Mouse (Mus musculus): ENCODE results near the gene Tm4sf1. TPM values are rescaled to one million over a fixed set of nuclear protein-coding genes. Genes with fewer than 3 reads are reported as not detected.

The Tm4sf1 gene
- 14.9 and 24.5 TPM in 2 replicates for polyA plus RNA-seq (2015; fragmentation: Nextera tagmentation; extraction: Ambion mirVana)

DNA sequence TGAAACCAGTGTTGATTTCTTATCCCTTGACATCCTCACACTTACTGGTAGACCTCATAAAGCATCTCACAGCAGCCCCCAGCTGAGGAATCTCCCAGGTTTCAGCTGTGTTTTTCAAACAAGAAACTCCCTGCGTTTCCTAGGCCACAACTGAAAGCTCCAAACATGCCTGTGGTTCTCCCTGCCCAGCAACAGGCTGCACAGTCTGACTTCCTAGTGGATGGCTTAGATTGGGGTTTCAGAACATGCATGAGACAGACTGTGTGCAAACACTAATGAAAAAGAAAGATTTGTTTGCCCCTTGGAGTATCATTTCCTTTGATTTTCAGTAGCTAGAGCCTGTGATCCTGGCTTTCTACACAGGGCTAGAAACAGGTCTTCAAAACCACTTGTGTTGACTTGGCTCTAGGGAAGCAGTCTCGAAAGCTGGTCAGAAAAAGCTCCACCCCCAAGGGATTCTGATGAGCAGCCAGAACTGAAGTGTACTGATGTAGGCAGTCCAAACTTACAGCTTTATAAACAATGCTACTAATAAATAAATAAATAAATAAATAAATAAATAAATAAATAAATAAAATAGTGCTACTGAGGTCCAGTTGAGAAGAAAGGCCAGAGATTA, at the start of gene Tm4sf1:
Gene Tm4sf1, minus strand, starts transcription at position 68 of the 619 bp plus-strand sequence.
- ATAC-seq: no peak
- no peak within 1 kb of the TSS for H3K4me2 ChIP-seq (replicated peaks)
- WGBS: 75% methylated on average over 2 of the region's 2 CpGs
- H3K4me1 ChIP-seq (replicated peaks): no peaks in the 10 kb centered on the region
- H3K27me3 ChIP-seq: no peaks in the 10 kb centered on the region
- no peak within 1 kb of the TSS for H3K4me3 ChIP-seq (replicated peaks)
- H3K9ac ChIP-seq (replicated peaks): no peak within 1 kb of the TSS
- H3K9me3 ChIP-seq: no peaks in the 10 kb centered on the region
- H3K27ac ChIP-seq: no peak within 1 kb of the TSS
- H3K36me3 ChIP-seq: no peaks in the 10 kb centered on the region

DNA sequence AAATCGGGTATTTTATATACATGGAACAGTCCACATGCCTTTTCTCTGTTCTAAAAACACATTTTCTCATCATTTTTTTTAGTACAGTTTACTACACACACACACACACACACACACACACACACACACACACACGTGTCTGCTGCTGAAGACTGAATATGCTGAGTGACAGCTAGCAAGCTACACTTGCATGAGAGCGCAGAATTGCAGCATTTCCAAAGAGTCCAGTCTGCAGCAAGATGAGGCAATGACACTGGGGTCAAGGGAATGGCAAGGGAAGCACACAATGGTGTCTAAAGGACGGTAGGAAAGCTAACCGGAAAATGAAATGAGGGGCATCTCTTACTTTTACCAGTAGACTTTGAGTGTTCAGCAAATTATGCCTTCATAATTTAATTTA, 43.0 kb upstream of the Tm4sf1 start:
- H3K9ac ChIP-seq (replicated peaks): no peak overlapping the region
- H3K4me2 ChIP-seq (replicated peaks): no peak overlapping the region
- no peaks in the 10 kb centered on the region for H3K27me3 ChIP-seq
- no peak overlapping the region for H3K4me3 ChIP-seq (replicated peaks)
- WGBS: 73% methylated on average over 5 of the region's 5 CpGs
- H3K4me1 ChIP-seq (replicated peaks): no peaks in the 10 kb centered on the region
- H3K36me3 ChIP-seq: no peaks in the 10 kb centered on the region
- no peak overlapping the region for H3K27ac ChIP-seq
- H3K9me3 ChIP-seq: no peaks in the 10 kb centered on the region
- no peak for ATAC-seq

- Histone ChIP-seq H3K27ac (no peak overlapping the region), H3K4me3 (replicated peaks) (no peak overlapping the region), H3K4me1 (replicated peaks) (no peaks in the 10 kb centered on the region), H3K4me2 (replicated peaks) (no peak overlapping the region), H3K9ac (replicated peaks) (no peak overlapping the region), H3K36me3 (no peaks in the 10 kb centered on the region), H3K27me3 (no peaks in the 10 kb centered on the region), H3K9me3 (no peaks in the 10 kb centered on the region)
- ATAC-seq: no peak
- WGBS: 77% methylated on average over 11 of the region's 11 CpGs
Measured at GRCm38 (mm10) chr3:57343837-57344607, 42.2 kb upstream of the Tm4sf1 start.

GRCm38 (mm10) chr3:57342976-57343375, 41.2 kb upstream of the Tm4sf1 start:
- Histone ChIP-seq H3K4me3 (replicated peaks) (no peak overlapping the region), H3K9me3 (no peaks in the 10 kb centered on the region), H3K4me1 (replicated peaks) (no peaks in the 10 kb centered on the region), H3K9ac (replicated peaks) (no peak overlapping the region), H3K27me3 (no peaks in the 10 kb centered on the region), H3K27ac (no peak overlapping the region), H3K36me3 (no peaks in the 10 kb centered on the region), H3K4me2 (replicated peaks) (no peak overlapping the region)
- no peak for ATAC-seq
- WGBS: 89% methylated on average over 4 of the region's 4 CpGs

- H3K4me2 ChIP-seq (replicated peaks): no peak overlapping the region
- H3K4me3 ChIP-seq (replicated peaks): no peak overlapping the region
- H3K27ac ChIP-seq: no peak overlapping the region
- no peaks in the 10 kb centered on the region for H3K36me3 ChIP-seq
- no peaks in the 10 kb centered on the region for H3K27me3 ChIP-seq
- H3K9me3 ChIP-seq: no peaks in the 10 kb centered on the region
- no peak for ATAC-seq
- 85% methylated on average over 3 of the region's 3 CpGs for WGBS
- no peak overlapping the region for H3K9ac ChIP-seq (replicated peaks)
- no peaks in the 10 kb centered on the region for H3K4me1 ChIP-seq (replicated peaks)
Measured at GRCm38 (mm10) chr3:57341321-57341720, 39.5 kb upstream of the Tm4sf1 start.

DNA sequence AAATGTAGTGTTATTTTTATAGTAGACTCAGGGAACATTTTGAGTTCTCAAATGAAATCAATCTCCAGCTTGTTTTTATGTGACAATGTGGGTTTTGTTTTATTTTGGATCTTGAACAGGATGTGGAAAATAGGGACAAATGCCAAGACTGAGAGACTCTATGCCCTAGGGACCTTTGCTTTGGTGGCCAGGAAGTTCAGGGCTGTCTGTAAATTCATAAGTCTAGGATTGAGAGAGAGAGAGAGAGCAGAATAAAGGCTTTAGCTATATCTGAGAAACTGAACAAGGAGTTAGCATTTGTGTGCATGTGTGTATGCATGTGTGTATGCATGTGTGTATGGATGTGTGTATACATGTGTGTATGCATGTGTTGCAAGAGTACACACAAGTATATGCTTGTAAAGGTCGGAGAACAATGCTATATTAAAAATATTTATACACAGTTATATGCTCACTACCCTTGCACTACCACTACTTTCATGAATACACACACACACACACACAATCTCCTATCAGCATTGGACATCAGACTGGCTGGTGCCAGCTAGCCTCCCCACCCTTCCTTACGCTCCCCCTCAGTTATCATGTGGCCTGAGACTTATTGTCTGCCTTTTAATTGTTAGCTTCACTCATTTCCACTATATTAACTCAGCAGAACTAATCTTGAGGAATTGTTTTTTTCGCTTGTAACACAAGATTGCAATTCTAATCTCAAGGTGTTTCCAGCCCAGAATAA, 33.5 kb upstream of the Tm4sf1 start:
- no peak for ATAC-seq
- Histone ChIP-seq H3K4me3 (replicated peaks) (no peak overlapping the region), H3K9me3 (no peaks in the 10 kb centered on the region), H3K27me3 (no peaks in the 10 kb centered on the region), H3K4me1 (replicated peaks) (no peaks in the 10 kb centered on the region), H3K9ac (replicated peaks) (no peak overlapping the region), H3K36me3 (no peaks in the 10 kb centered on the region), H3K4me2 (replicated peaks) (no peak overlapping the region), H3K27ac (no peak overlapping the region)
- 84% methylated on average over 3 of the region's 3 CpGs for WGBS

- Histone ChIP-seq H3K27ac (no peak overlapping the region), H3K36me3 (no peaks in the 10 kb centered on the region), H3K9me3 (peaks cover 6% of the 10 kb centered on the region; the same call in 1 of the 2 replicates), H3K9ac (replicated peaks) (no peak overlapping the region), H3K4me3 (replicated peaks) (no peak overlapping the region), H3K27me3 (no peaks in the 10 kb centered on the region), H3K4me1 (replicated peaks) (no peaks in the 10 kb centered on the region), H3K4me2 (replicated peaks) (no peak overlapping the region)
- ATAC-seq: no peak
- WGBS: 93% methylated on average over 5 of the region's 6 CpGs
Measured at GRCm38 (mm10) chr3:57327941-57328340, 26.2 kb upstream of the Tm4sf1 start.

- 82% methylated on average over 3 of the region's 3 CpGs for WGBS
- H3K9ac ChIP-seq (replicated peaks): no peak overlapping the region
- H3K36me3 ChIP-seq: no peaks in the 10 kb centered on the region
- no peak for ATAC-seq
- no peaks in the 10 kb centered on the region for H3K27me3 ChIP-seq
- no peak overlapping the region for H3K4me2 ChIP-seq (replicated peaks)
- no peaks in the 10 kb centered on the region for H3K9me3 ChIP-seq
- H3K27ac ChIP-seq: no peak overlapping the region
- H3K4me3 ChIP-seq (replicated peaks): no peak overlapping the region
- no peaks in the 10 kb centered on the region for H3K4me1 ChIP-seq (replicated peaks)
Measured at GRCm38 (mm10) chr3:57307076-57307475, 5.3 kb upstream of the Tm4sf1 start.

- no peak for ATAC-seq
- no peaks in the 10 kb centered on the region for H3K4me1 ChIP-seq (replicated peaks)
- H3K27ac ChIP-seq: no peak overlapping the region
- H3K4me3 ChIP-seq (replicated peaks): no peak overlapping the region
- H3K27me3 ChIP-seq: no peaks in the 10 kb centered on the region
- no peak overlapping the region for H3K4me2 ChIP-seq (replicated peaks)
- no peaks in the 10 kb centered on the region for H3K36me3 ChIP-seq
- 92% methylated on average over 4 of the region's 4 CpGs for WGBS
- no peak overlapping the region for H3K9ac ChIP-seq (replicated peaks)
- H3K9me3 ChIP-seq: no peaks in the 10 kb centered on the region
Measured at GRCm38 (mm10) chr3:57305564-57305963, 3.8 kb upstream of the Tm4sf1 start.

DNA sequence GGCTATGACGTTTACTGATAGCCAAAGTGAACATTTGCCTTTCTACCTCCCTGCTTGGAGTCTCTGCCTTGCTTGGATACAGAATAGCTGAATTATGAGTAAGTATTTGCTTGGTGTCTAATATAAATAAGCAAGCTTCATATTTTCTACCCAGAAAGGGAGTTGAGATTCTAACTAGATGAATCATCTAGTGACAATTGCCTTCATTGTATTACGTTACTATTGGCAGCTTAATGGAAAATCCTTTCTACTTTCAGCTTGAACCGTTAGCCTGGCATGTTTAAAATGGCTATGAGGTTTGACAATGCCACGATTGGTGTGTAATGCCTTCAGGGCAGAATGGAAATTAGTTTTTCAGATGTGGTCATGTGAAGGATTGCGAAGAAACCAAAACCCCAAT, 2.7 kb upstream of the Tm4sf1 start:
- no peak overlapping the region for H3K4me2 ChIP-seq (replicated peaks)
- no peak overlapping the region for H3K4me3 ChIP-seq (replicated peaks)
- no peaks in the 10 kb centered on the region for H3K36me3 ChIP-seq
- no peak overlapping the region for H3K27ac ChIP-seq
- H3K27me3 ChIP-seq: no peaks in the 10 kb centered on the region
- no peak overlapping the region for H3K9ac ChIP-seq (replicated peaks)
- WGBS: 67% methylated on average over 5 of the region's 5 CpGs
- no peak for ATAC-seq
- H3K9me3 ChIP-seq: no peaks in the 10 kb centered on the region
- H3K4me1 ChIP-seq (replicated peaks): no peaks in the 10 kb centered on the region

- WGBS: 76% methylated on average over 4 of the region's 4 CpGs
- Histone ChIP-seq H3K9ac (replicated peaks) (no peak overlapping the region), H3K4me3 (replicated peaks) (no peak overlapping the region), H3K36me3 (no peaks in the 10 kb centered on the region), H3K4me2 (replicated peaks) (no peak overlapping the region), H3K27ac (no peak overlapping the region), H3K27me3 (no peaks in the 10 kb centered on the region), H3K4me1 (replicated peaks) (no peaks in the 10 kb centered on the region), H3K9me3 (no peaks in the 10 kb centered on the region)
- ATAC-seq: no peak
Measured at GRCm38 (mm10) chr3:57304050-57304449, 2.3 kb upstream of the Tm4sf1 start.

DNA sequence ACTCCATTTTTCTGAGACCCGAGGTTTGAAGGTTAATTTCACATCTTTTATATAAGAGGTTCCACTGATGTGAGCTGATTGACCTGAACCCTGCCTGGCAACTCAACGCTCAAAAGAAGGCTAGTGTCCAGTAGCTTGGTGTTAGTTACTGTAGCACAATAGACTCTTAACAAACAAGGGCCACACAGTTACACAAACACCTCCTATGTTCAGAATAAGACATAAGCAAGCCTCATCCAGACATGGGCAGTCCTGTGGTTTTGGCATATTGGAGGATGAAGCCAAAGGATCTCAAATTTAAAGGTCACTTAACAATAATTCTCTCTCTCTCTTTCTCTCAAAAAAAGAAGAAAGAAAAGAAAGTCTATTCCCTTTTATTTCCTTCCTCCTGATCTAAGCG, 1.7 kb upstream of the Tm4sf1 start:
- ATAC-seq: no peak
- no peaks in the 10 kb centered on the region for H3K4me1 ChIP-seq (replicated peaks)
- no peaks in the 10 kb centered on the region for H3K36me3 ChIP-seq
- no peak overlapping the region for H3K4me2 ChIP-seq (replicated peaks)
- H3K9ac ChIP-seq (replicated peaks): no peak overlapping the region
- H3K9me3 ChIP-seq: no peaks in the 10 kb centered on the region
- no peak overlapping the region for H3K27ac ChIP-seq
- no peak overlapping the region for H3K4me3 ChIP-seq (replicated peaks)
- 72% methylated on average over 3 of the region's 3 CpGs for WGBS
- H3K27me3 ChIP-seq: no peaks in the 10 kb centered on the region

All from midbrain, embryonic 13.5 days (tissue).